Mouse (Mus musculus) spleen, adult 2 months (tissue): Measurements from ENCODE around the gene R3hdm2. TPM values are rescaled to one million over a fixed set of nuclear protein-coding genes. Genes with fewer than 3 reads are reported as not detected.

Experiments
- DNase-seq, 2 experiments: peaks; one replicate each; pipeline versions ENCODE4 v3.0.0 to v3.0.0-alpha.2; 2012 to 2021; ENCODE audit warnings: low spot score in 2 of 2, low read depth in 1 of 2
- H3K27ac ChIP-seq: fragments of 200-500 bp; 2 replicates; pipeline ENCODE4 v1.5.1; 2012; ENCODE audit warnings: low read length, inconsistent platforms; ENCODE audit not compliant: insufficient read depth
- H3K27me3 ChIP-seq: fragments of 200-500 bp; 2 replicates; pipeline ENCODE4 v1.6.1; 2012; ENCODE audit warnings: mild to moderate bottlenecking, moderate library complexity, low read length, inconsistent platforms; ENCODE audit not compliant: control insufficient read depth, insufficient read depth
- H3K36me3 ChIP-seq: fragments of 200-500 bp; 2 replicates; pipeline ENCODE4 v1.6.1; 2012; ENCODE audit warnings: mild to moderate bottlenecking, low read length, inconsistent platforms; ENCODE audit not compliant: control insufficient read depth, insufficient read depth
- H3K4me1 ChIP-seq: fragments of 200-500 bp; 2 replicates; pipeline ENCODE4 v1.6.1; 2011; ENCODE audit warnings: inconsistent platforms; ENCODE audit not compliant: control insufficient read depth, insufficient read depth, insufficient read length
- H3K4me3 ChIP-seq: fragments of 200-500 bp; 2 replicates; pipeline ENCODE4 v1.5.1; 2011; ENCODE audit warnings: mild to moderate bottlenecking, inconsistent platforms; ENCODE audit not compliant: insufficient read depth, insufficient read length; ENCODE audit errors: extremely low read depth
- CTCF ChIP-seq: fragments of 200-500 bp; IDR thresholded peaks from 2 replicates; pipeline ENCODE4 v1.5.1; 2011; ENCODE audit warnings: mild to moderate bottlenecking, inconsistent platforms; ENCODE audit not compliant: insufficient read depth, insufficient read length, insufficient replicate concordance; ENCODE audit errors: extremely low read depth
- POLR2A ChIP-seq: fragments of 200-500 bp; IDR thresholded peaks from 2 replicates; pipeline ENCODE4 v1.6.1; 2011; ENCODE audit warnings: low read depth, low read length, inconsistent platforms
- WGBS: fragments of 180-500 bp; shearing (Covaris S2); methylation state at CpG from one replicate; pipeline ENCODE4 v1.1.7; 2018; 5-methylcytosine and 5-hydroxymethylcytosine counted together
- polyA plus RNA-seq: library from polyadenylated mRNA; depleted of rRNA; stranded (reverse); fragments of >200 nt; gene quantifications from 2 replicates; pipeline ENCODE4 v1.2.3, GENCODE M21; 2012

R3hdm2 gene
- polyA plus RNA-seq, 1 experiment, result 67.6 TPM

DNA sequence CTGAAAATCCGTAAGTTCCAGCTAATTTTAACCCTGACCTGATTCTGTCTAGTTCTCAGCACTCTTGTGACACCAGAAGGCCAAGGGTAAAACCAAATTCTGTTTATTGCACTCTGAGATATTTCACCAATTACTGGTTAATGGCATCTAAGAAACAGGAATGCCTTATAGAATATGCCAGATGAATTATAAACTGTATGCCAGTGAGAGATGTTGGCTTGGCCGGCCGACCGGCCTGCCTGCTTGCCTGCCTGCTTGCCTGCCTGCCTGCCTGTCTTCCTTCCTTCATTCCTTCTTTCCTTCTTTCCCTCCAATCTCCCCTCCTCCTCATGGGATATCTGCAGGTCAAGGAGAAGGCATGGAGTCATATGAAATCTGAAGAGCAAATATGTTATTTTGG lies 52.3 kb downstream of the R3hdm2 start:
- Histone ChIP-seq H3K36me3 (peaks cover 3% of the 10 kb centered on the region; the same call in 1 of the 2 replicates), H3K4me3 (no peak overlapping the region), H3K27me3 (no peaks in the 10 kb centered on the region), H3K4me1 (no peaks in the 10 kb centered on the region), H3K27ac (no peak overlapping the region)
- no peak for TF ChIP-seq POLR2A
- no peak for TF ChIP-seq CTCF
- DNase-seq, result no peak
- 96% methylated on average over 4 of the region's 4 CpGs for WGBS

DNA sequence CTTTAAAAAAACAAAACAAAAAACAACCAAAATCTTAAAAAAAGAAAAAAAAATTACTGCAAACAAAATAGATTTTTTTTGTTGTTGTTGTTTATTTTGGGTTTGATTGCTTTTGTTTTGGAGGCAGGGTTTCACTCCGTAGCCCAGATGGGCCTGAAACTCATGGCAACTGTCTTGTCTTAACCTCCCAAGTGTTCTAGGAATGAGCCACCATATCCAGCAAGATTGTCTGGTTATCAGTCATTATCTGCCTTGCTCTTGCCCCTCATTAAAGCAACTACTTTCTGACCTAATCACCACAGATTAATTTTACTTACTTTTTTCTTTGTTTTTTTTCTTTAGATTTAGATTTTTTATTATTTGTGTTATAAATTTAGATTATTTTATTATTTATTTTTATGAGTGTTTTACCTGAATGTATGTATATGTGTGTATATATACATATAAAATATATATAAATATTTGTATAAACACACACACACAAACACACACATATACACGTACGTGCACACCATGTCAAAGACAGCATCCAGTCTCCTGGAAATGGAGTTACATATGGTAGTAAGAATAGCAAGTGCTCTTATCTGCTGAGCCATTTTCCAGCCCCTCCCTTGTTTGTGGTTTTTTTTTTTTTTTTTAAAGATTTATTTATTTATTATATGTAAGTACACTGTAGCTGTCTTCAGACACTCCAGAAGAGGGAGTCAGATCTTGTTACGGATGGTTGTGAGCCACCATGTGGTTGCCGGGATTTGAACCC lies 57.4 kb downstream of the R3hdm2 start:
- Histone ChIP-seq H3K4me1 (no peaks in the 10 kb centered on the region), H3K27ac (no peak overlapping the region), H3K4me3 (no peak overlapping the region), H3K36me3 (no peaks in the 10 kb centered on the region; the same call in 1 of the 2 replicates), H3K27me3 (no peaks in the 10 kb centered on the region)
- 86% methylated on average over 5 of the region's 5 CpGs for WGBS
- DNase-seq, result no peak
- TF ChIP-seq CTCF (no peak), POLR2A (no peak)

DNA sequence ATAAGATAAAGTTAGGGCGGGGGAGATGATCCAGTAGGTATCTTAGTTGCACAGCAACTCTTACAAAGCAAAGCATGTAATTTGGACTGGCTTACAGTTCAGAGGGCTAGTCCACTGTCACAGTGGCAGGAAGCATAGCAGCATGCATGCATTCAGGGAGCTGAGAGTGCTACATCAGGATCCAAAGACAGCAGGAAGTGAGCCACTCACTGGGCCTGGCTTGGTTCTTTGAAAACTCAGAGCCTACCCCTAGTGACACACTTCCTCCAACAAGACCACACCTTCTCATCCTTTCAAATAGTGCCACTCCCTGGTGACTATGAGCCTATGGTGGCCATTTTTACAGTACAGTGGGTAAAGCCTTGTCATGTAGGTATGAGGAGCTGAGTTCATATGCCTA lies 73.6 kb downstream of the R3hdm2 start:
- 88% methylated on average over 1 of the region's 1 CpGs for WGBS
- Histone ChIP-seq H3K4me3 (no peak overlapping the region), H3K4me1 (no peaks in the 10 kb centered on the region), H3K27me3 (no peaks in the 10 kb centered on the region), H3K27ac (no peak overlapping the region), H3K36me3 (peaks cover 17% of the 10 kb centered on the region)
- DNase-seq, result no peak
- no peak for TF ChIP-seq POLR2A
- TF ChIP-seq CTCF, result no peak

DNA sequence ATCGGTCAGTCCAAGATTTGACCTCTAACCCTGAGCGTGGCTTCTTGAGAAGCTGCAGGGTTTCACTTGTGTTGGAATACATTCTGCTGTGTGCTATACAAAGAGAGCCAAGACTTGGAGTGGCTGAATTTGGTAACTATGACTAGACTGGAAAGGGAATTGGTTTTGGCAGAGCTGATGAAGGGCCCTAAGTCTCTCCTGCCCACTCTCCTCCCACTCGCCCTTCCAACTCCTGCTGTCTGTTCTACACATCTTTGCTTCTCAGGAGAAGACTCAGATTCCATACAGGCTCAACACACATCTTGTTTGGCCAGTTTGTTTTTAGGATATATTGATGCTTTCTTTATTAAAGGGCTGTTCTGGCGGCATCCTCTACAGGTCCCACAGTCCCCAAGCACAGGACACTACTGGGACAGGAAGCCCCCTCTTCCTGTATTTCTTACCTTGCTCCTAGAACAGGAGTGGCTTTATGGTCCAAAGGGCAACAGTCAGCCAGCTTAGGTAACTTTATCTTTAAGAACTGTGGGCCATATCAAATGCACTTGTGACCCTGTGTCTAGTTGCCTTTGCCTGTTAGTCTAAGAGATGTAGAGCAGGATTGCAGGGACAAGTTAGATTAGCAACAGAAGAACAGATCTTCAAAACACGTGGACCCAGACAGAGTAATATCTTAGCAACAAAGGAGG lies 82.4 kb downstream of the R3hdm2 start:
- DNase-seq, result no peak
- Histone ChIP-seq H3K27ac (no peak overlapping the region), H3K4me1 (no peaks in the 10 kb centered on the region), H3K4me3 (no peak overlapping the region), H3K27me3 (no peaks in the 10 kb centered on the region), H3K36me3 (peaks cover 18% of the 10 kb centered on the region)
- TF ChIP-seq CTCF, result no peak
- TF ChIP-seq POLR2A, result no peak
- 91% methylated on average over 5 of the region's 5 CpGs for WGBS

DNA sequence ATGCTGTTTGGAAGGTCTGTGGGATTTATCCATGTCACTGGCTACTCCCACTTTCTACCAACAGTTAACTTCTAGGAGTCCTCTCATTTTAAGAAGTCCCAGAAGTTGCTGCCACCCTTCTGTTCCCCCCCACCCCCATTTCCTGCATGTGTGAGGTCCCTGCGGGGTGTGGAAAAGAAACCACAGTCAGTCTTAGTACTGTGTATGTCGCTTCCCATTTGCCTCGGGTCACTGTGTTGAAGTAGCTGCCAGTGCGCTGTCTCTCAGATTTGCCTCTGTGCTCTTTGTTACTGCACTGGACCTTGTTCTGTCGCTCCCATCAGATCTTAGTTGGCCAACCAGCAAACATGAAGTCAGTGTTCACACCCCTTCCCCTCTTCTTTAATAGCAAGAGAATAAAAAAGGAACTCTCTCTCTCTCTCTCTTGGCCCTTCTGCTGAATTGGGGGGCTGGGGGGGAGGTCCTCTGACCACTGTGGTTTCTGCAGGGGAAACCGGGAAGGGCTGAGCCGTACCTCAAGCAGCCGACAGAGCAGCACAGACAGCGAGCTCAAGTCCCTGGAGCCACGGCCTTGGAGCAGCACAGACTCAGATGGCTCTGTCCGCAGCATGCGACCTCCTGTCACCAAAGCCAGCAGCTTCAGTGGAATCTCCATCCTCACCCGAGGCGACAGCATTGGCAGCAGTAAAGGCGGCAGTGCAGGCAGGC lies 91.3 kb downstream of the R3hdm2 start:
- no peak for DNase-seq
- Histone ChIP-seq H3K4me1 (peaks cover 5% of the 10 kb centered on the region), H3K27ac (no peak overlapping the region), H3K27me3 (no peaks in the 10 kb centered on the region), H3K36me3 (peaks cover 14% of the 10 kb centered on the region), H3K4me3 (no peak overlapping the region)
- TF ChIP-seq POLR2A (no peak), CTCF (no peak)
- WGBS, result 16% methylated on average over 15 of the region's 15 CpGs

DNA sequence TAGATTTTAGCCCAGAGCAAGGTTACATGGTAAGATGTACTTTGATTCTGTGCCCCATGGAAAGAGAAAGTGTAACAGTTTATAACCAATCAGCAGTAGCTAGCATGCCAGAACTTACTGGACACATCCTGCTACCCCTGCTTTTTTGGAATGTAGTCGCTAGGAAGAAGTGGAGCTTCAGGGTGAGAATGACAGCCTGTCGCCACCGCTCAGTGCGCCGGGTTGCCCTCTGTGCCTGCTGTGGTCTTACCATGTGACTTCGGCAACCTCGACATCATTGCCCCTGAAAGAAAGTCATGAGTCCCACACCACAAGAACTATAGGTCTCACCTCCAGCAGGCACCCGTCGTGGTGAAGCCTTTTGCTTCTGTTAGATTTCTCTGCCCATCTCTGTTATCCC lies 92.6 kb downstream of the R3hdm2 start:
- H3K36me3 ChIP-seq, result peaks cover 19% of the 10 kb centered on the region
- DNase-seq, result no peak
- H3K27me3 ChIP-seq, result no peaks in the 10 kb centered on the region
- TF ChIP-seq POLR2A (no peak), CTCF (no peak)
- H3K4me1 ChIP-seq, result peaks cover 5% of the 10 kb centered on the region
- H3K27ac ChIP-seq, result no peak overlapping the region
- H3K4me3 ChIP-seq, result no peak overlapping the region
- WGBS, result 51% methylated on average over 9 of the region's 9 CpGs

DNA sequence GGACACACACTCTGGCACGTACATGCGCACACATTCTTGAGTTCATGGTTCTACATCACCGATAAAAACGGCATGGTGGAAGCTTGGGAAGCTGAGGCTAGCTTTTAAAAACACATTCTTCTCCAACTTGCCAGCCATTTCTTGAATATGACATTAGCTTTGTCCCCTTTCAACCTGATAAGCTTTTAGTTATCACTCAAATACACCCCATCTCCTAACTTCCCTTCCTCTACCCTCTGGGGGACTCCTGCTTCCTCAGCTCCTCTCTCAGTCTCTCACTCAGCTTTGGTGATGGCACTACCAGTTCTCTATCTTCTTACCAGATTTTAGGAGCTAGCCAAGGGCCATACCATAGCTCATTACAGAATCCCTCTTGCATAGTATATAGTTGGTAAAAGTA lies 95.0 kb downstream of the R3hdm2 start:
- Histone ChIP-seq H3K27me3 (no peaks in the 10 kb centered on the region), H3K36me3 (peaks cover 18% of the 10 kb centered on the region), H3K4me3 (no peak overlapping the region), H3K27ac (no peak overlapping the region), H3K4me1 (peaks cover 5% of the 10 kb centered on the region)
- TF ChIP-seq POLR2A (no peak), CTCF (no peak)
- WGBS, result 94% methylated on average over 4 of the region's 4 CpGs
- no peak for DNase-seq
